Mouse (Mus musculus) lung, postnatal 10 days (tissue): ENCODE data around the gene Trim25.

ENCODE experiments used
- DNase-seq: peaks from one replicate; pipeline ENCODE4 v3.0.0; 2021

The Trim25 gene

DNA sequence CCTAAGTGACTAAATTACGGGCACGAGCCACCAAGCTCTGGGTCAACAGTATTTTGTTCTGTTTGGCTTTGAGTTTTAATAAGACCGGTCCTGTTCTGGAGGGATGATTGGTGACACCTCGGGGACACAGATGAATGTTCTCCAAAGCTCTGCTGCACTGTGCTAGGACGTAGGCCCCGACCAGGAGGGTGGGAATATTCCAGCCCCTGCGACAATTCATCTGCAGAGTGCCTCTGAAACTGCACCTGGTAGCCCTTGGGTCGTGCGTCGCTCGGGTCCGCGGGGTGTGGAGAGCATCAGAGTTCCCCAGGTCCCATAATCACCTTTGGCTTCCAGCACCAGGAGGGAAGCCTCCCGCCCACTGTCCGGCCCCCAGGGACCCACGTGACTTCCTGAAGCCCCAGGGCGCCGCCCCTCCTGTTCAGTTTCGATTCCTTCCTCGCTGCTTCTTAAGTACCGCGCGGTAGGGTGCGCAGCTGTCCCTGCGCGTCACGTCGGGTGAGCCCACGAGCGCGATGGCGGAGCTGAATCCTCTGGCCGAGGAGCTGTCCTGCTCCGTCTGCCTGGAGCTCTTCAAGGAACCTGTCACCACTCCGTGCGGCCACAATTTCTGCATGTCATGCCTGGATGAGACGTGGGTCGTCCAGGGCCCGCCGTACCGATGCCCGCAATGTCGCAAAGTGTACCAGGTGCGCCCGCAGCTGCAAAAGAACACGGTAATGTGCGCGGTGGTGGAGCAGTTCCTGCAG is at the start of gene Trim25:
Gene Trim25 (plus strand): TSS at position 403 of the 749 bp plus-strand sequence.
- peak; percentile 97 for DNase-seq

- no peak for DNase-seq
Measured at GRCm38 (mm10) chr11:88949802-88950639, 49.2 kb upstream of the Trim25 start.

GRCm38 (mm10) chr11:88950640-88951250 is 48.4 kb upstream of the Trim25 start:
- DNase-seq: no peak

DNA sequence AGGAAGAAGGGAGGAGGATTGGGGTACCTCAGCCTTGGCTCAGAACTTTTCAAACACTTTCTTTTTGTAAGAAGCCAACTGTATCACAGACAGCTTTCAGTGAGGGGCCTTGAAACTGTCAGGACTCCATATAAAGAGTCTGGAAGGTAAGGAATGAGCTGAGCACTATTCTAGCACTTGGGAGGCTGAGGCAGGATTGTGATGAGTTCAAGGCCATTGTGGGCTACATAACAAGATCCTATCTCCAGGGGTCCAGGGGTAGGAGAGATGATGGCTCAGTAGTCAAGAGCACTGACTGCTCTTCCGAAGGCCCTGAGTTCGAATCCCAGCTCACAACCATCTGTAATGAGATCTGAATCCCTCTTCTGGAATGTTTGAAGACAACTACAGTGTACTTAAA is 47.6 kb upstream of the Trim25 start:
- DNase-seq: no peak

- DNase-seq: no peak
Measured at GRCm38 (mm10) chr11:88952117-88952516, 47.1 kb upstream of the Trim25 start.

DNA sequence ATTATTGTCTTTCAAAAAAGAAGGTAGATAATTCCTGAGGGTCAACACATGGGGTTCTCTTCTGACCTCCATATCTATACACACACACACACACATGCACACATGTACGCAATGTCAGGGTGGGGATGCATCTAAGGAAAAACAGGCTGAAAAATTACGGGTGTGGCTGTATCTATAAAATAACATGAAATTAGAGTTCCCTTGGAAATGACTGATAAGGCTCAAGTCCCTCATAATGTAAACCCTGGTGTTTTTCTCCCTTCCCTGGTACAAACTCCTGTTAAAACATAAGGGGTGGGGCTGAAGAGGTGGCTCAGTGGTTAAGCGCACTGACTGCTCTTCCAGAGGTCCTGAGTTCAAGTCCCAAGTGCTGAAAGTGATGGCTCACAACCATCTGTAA is 45.6 kb upstream of the Trim25 start:
- DNase-seq: no peak

DNA sequence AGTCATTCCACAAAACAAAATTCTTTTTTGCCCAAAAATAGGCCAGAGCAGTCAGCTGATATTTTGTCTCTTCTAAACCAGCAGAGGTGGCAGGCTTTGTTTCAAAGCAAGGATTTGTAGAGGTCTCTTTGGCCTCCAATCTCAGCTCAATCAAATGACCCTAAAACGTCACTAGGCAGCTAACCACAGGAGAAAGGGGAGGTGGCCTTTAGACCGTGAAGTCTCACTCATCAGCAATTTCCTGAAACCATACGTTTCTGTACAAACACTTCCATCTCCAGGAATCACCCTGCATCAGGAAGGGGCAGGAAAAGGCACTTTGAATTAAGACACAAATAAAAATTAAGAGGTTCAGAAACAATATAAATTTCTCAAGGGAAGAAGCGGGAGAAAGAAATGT is 44.4 kb upstream of the Trim25 start:
- DNase-seq: peak; percentile 13

- peak; percentile 99 for DNase-seq
Measured at GRCm38 (mm10) chr11:88955217-88955969, 43.8 kb upstream of the Trim25 start, which contains the start of gene Scpep1. Gene Scpep1 (minus strand): TSS chr11:88955465.

DNA sequence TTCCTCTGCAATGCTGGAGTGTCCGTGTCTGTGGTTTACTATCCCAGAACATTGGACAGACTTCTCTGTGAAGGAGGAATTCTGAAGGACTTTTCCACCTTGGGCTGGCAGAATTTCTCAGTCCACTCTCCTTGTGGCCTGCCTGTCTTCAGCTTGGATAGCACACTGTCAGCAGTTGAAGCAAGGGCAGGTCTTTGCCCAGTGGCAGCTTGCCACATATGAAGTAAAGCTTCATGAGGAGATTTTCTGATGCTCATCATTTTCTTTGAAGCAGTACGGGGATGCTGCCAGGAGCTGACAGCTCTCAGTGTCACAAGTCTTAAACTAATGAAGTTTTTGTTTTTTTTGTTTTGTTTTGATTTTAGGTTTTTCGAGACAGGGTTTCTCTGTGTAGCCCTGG is 40.3 kb upstream of the Trim25 start:
- DNase-seq: no peak

GRCm38 (mm10) chr11:88966881-88967361 is 32.3 kb upstream of the Trim25 start, which contains the start of gene Elobl:
Gene Elobl (minus strand): TSS chr11:88966931.
- no peak for DNase-seq

DNA sequence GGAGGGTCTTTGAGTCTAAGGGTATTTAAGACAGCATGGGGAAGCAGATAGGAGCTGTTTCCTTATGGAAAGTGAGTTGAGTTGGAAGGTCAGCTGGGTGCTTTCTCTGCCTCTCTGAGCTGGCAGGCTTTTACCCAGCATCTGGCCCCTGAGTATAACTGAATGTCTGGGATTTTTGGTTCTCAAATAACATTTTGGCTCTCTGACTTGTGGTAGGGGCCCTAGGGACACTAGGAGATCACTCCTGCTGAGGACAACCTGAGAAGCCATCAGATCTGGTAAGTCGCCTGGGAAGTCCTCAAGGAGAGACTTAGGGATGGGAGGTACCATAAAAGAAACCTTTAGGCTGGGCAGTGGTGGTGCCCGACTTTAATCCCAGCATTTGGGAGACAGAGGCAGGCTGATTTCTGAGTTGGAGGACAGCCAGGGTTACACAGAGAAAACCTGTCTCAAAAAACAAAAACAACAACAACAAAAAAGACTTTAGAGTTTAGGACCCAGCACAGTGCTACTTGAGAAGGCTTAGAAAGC is 28.9 kb upstream of the Trim25 start, which contains the start of gene Coil:
Gene Coil (plus strand): TSS at position 51 of the 531 bp plus-strand sequence.
- DNase-seq: no peak

- peak; percentile 96 for DNase-seq
Measured at GRCm38 (mm10) chr11:88973776-88974701, 25.1 kb upstream of the Trim25 start.

GRCm38 (mm10) chr11:88976320-88976719 is 22.9 kb upstream of the Trim25 start:
- no peak for DNase-seq

- DNase-seq: no peak
Measured at GRCm38 (mm10) chr11:88977188-88977587, 22.0 kb upstream of the Trim25 start.

- no peak for DNase-seq
Measured at GRCm38 (mm10) chr11:88981337-88981736, 17.8 kb upstream of the Trim25 start.

GRCm38 (mm10) chr11:88986616-88987015 is 12.6 kb upstream of the Trim25 start:
- no peak for DNase-seq

- DNase-seq: no peak
Measured at GRCm38 (mm10) chr11:88988956-88989355, 10.2 kb upstream of the Trim25 start.

DNA sequence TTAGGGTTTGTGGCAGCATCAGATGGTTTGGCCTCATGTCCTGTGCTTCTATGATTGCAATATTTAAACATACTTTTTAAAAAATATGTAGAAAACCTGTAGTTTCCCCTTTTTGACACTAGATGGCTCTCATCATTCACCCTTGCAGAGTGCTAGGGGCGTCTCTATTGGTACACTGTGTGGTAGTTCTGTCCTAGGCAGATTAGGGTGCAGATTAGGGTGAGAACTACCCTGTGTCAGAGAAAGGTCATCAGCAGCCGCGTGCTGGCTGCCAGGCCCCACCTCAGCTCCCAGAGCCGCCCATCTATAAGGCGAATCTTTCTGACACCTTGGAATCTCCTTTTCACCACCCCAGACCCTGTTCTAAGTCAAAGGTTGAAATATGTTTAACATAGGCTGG is 9.6 kb upstream of the Trim25 start:
- peak; percentile 48 for DNase-seq

DNA sequence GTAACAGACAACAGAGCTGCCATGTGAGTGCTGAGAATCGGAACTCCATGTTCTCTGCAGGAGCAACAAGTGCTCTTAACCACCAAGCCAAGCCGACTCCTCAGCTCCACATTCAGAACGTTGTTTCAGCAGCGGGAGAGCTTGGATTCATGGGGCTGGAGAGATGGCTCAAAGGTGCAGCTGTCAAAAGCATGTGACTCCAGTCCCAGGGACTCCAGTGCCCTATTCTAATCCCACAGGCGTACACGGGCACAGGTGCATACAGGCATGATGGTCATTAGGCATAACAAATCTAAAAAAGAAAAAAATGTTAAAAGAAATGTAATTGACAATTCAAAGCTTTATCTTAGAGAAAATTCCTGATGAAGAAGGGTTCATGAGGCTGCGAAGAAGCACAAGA is 6.0 kb upstream of the Trim25 start:
- DNase-seq: no peak

GRCm38 (mm10) chr11:88993625-88994024 is 5.6 kb upstream of the Trim25 start:
- DNase-seq: peak; percentile 87

- no peak for DNase-seq
Measured at GRCm38 (mm10) chr11:88994492-88994891, 4.7 kb upstream of the Trim25 start.
